Mouse (Mus musculus): ENCODE data around the gene Inf2.

Inf2 gene

DNA sequence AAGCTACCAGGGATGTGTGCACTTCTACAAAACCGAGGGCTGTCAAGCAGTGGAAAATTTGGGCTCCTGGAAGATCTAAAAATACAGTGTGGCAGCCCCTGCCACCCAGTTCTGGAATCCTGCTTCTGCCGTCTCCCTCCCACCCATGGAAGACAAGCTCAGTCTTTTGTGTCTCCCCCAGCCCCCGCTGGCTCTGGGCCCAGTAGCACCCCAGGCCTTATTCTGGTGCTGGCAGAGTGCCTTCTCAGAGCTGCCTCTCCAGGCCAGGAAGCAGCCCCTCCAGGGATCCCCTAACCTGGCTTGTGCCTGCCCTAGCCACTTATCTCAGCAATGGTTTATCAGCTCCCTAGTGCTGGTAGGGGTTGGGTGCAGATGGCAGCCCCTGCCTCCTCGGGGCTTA is 6.4 kb downstream of the Inf2 start:
- DNase-seq (ENCODE audit: low spot score in 2 of 2), result no peak

GRCm38 (mm10) chr12:112595626-112596025 is 7.0 kb downstream of the Inf2 start:
- peak in 1 of 2 experiments; percentile 78 for DNase-seq (ENCODE audit: low spot score in 2 of 2)

- no peak for DNase-seq (ENCODE audit: low spot score in 2 of 2)
Measured at GRCm38 (mm10) chr12:112596454-112596853, 7.9 kb downstream of the Inf2 start.

DNA sequence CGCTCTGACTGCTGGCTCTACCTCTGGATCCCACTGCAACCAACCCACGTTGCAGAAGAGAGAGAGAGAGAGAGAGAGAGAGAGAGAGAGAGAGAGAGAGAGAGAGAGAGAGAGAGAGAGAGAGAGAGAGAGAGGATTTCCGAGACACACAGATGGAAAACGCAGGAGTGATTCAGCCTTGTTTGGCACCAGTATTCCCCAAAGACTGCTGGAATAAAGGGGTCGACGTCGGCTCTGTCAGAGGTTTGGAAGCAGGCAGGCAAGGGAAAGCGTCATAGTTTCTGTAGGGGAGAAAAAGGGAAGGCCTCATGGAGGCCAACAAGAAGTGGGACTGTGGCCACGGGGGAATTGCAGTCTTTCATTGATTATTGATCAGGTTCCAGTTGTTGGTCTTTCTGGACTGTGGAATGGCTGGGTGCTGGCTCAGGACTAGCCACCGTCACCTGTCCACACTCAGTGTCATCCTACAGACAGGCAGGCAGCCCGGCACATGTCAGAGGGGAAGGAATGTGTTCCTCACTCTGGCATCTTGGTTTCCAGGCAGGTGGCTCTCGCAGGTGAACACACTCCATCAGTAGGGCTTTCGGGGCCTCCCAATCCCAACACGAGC is 8.4 kb downstream of the Inf2 start:
- no peak for DNase-seq (ENCODE audit: low spot score in 2 of 2)

DNA sequence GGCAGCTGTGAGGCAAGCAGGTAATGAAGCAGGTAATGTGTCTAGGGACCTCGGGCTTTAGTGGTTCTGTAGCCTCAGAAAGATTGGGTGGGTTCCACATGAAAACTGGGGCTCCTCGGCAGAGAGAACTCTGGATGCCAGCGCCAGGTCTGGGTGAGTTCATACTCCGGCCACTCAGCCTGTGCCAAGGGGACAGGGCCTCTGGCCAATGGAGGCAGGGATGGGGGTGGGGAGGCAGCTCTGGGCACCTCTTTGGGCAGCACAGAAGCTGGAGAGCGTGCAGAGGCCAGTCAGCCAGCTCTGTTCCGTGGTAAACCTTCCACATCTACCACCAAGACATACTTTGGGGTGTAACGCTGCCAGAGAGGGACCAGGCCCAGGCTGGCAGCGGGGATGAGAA is 9.0 kb downstream of the Inf2 start:
- no peak for DNase-seq (ENCODE audit: low spot score in 2 of 2)

- no peak for DNase-seq (ENCODE audit: low spot score in 2 of 2)
Measured at GRCm38 (mm10) chr12:112599198-112599597, 10.6 kb downstream of the Inf2 start.

GRCm38 (mm10) chr12:112599942-112600611 is 11.5 kb downstream of the Inf2 start:
- DNase-seq (ENCODE audit: low spot score in 2 of 2), result no peak

DNA sequence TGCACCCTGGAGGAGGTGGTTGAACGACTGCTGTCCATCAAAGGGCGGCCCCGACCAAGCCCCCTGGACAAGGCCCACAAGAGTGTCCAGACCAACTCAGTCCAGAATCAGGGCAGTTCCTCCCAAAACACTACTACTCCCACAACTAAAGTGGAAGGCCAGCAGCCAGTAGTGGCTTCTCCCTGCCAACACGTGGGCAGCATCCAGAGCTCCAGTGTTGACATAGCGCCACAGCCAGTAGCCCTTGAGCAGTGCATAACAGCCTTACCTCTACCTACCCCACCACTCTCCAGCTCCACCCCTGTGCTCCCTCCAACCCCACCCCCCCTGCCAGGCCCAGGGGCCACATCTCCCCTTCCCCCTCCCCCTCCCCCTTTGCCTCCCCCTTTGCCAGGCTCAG is 15.4 kb downstream of the Inf2 start:
- DNase-seq (ENCODE audit: low spot score in 2 of 2), result no peak

DNA sequence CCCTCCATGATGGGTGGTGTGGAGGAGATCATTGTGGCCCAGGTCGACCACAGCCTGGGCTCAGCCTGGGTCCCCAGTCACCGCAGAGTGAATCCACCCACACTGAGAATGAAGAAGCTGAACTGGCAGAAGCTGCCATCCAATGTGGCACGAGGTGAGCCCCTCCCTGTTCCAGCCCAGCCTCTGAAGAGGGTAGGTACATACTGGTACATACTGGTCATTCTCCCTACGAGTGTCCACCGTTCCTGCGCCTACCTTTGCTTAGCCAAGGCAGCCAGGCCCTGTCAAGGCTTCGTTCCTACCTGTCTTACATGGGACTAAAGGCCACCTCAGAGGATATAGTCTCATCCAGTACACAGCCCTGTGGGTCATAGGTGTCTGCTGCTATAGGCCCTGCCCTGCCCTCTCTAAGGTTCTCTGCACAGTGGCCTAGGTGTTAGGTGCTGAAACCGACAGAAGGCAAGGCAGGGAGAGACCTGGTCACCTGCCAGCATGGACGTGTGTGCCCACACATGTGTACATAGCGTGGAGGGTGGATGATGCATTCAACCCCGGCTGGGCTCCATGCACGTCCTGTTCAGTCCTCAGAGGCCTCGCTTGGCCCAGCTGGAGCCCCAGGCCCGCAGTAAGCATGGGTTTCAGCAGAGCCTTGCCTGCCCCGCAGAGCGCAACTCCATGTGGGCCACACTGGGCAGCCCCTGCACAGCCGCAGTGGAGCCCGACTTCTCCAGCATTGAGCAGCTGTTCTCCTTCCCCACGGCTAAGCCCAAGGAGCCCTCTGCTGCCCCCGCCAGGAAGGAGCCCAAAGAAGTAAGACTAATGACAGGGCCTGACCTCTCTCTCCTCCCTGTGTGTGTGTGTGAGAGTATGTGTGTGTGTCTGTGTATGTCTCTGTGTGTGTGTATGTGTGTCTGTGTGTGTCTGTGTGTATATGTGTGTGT is 16.4 kb downstream of the Inf2 start:
- no peak for DNase-seq (ENCODE audit: low spot score in 2 of 2)

- peak; percentile 64 to 70 for DNase-seq (ENCODE audit: low spot score in 2 of 2)
Measured at GRCm38 (mm10) chr12:112605766-112606165, 17.2 kb downstream of the Inf2 start.

DNA sequence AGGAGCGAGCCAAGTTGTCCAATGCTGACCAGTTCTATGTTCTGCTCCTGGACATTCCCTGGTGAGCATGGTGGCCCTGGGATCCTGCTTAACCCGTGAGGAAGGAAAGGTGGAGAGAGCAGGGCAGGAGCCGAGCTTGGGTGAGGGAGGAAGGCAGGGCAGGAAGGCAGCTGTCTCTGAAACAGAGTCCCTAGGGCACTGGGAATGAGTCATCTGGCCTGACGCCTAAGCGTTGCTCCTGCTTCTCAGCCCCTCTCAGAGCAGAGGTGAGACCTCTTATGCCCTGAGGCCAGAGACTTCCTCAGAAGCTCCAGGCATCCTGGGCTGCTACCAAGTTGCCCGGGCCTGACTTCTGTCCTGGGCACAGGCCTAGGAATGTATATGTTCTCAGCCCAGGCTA is 18.4 kb downstream of the Inf2 start:
- DNase-seq (ENCODE audit: low spot score in 2 of 2), result no peak

DNA sequence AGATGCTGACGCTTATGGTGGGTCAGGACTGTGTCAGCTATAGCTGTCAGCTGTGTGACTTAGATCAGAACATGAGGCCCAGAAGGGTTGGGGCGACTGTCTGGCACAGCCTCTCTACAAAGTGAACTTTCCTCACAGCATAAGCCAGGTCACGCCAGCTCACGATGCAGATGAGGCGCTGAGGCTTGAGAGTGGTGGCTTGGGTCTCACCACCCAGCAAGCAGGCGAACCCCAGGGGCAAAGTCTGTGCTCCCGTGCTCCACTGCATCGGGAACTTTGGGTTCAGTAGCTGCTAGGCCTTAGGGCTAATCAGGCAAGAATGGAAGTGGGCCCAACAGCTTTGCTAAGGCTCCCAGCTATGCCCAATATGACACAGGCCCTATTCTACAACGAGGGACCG is 20.4 kb downstream of the Inf2 start:
- DNase-seq (ENCODE audit: low spot score in 2 of 2), result no peak

DNA sequence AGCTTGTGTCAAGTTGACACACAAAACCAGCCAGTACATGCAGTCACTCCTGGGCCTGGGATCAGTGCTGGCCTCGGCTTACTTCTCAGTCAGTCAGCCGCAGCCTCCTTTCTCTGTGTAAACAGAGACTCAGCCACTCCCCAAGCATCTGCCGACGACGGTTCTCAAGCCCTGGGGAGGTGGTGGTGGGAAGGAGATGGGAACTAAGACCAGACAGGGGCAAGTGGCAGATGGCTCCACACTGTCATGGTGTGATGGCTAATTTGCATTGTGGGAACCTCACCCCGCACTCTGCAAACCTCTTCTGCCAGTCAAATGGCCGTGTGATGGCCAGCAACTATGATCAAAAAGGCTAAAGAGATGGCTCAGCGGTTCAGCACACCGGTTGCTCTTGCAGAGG is 28.1 kb downstream of the Inf2 start:
- no peak for DNase-seq (ENCODE audit: low spot score in 2 of 2)

GRCm38 (mm10) chr12:112617184-112617583 is 28.6 kb downstream of the Inf2 start:
- DNase-seq (ENCODE audit: low spot score in 2 of 2), result no peak

GRCm38 (mm10) chr12:112617898-112618380 is 29.4 kb downstream of the Inf2 start:
- DNase-seq (ENCODE audit: low spot score in 2 of 2), result peak; percentile 81 to 83

GRCm38 (mm10) chr12:112618981-112619685 is 30.5 kb downstream of the Inf2 start:
- DNase-seq (ENCODE audit: low spot score in 2 of 2), result peak; percentile 74 to 75

- DNase-seq (ENCODE audit: low spot score in 2 of 2), result peak; percentile 76 to 79
Measured at GRCm38 (mm10) chr12:112619686-112620353, 31.2 kb downstream of the Inf2 start, which contains the start of gene Adssl1. Gene Adssl1 (plus strand): TSS chr12:112620045.

- DNase-seq (ENCODE audit: low spot score in 2 of 2), result no peak
Measured at GRCm38 (mm10) chr12:112620354-112621061, 31.9 kb downstream of the Inf2 start.

DNA sequence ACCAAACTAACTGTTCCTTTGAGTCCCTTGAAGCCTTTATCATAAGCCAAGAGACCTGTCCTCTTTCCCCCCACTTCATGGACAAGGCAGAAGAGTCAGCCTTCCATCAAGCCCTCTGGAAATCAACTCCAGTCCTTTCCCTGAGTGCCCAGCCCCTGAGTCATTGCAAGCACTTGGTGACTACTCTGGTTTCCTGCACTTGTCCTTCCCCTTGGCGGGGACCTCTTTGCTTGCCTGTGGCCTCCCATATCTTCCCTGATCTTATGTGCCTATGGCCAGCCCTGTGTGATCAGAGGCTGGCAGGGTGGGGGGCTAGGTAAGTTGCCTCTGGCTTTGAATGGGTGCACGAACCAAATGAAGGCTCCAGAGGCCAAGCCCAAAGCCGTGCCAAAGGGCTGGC is 33.3 kb downstream of the Inf2 start:
- DNase-seq (ENCODE audit: low spot score in 2 of 2), result no peak

- peak in 1 of 2 experiments; percentile 64 for DNase-seq (ENCODE audit: low spot score in 2 of 2)
Measured at GRCm38 (mm10) chr12:112623742-112624141, 35.2 kb downstream of the Inf2 start.

All from heart, adult 9 months (tissue).